Mouse (Mus musculus) MEL (cell line): ENCODE data around the gene Poln. TPM values are rescaled to one million over a fixed set of nuclear protein-coding genes. Genes with fewer than 3 reads are reported as not detected.
A peak's percentile ranks its signal among the peaks of the same experiment; 100 is the strongest.

Source experiments
- DNase-seq: peaks from one replicate; pipeline ENCODE4 v3.0.0; 2011; ENCODE audit warnings: low read depth, low spot score
- H3K27ac ChIP-seq: 2 replicates; pipeline ENCODE4 v1.5.1; 2012; ENCODE audit warnings: low read depth, mild to moderate bottlenecking, control low read depth, low read length, moderate library complexity; ENCODE audit not compliant: control insufficient read depth
- H3K27me3 ChIP-seq, 2 experiments: fragments of 150-350 bp in 1 of 2; sonication (generic) in 1 of 2; 2 replicates each; pipeline ENCODE4 v1.6.1; 2012; ENCODE audit warnings: low read length in 2 of 2, mild to moderate bottlenecking in 2 of 2, improper control_type of control experiment in 1 of 2, moderate library complexity in 1 of 2; ENCODE audit not compliant: insufficient read depth in 2 of 2, control insufficient read depth in 1 of 2
- H3K36me3 ChIP-seq, 2 experiments: 2 replicates each; pipeline ENCODE4 v1.6.1; 2012 to 2014; ENCODE audit warnings: low read length in 2 of 2, improper control_type of control experiment in 1 of 2, inconsistent platforms in 1 of 2, mild to moderate bottlenecking in 1 of 2; ENCODE audit not compliant: insufficient read depth in 2 of 2, control insufficient read depth in 1 of 2
- H3K4me1 ChIP-seq, 2 experiments: fragments of 150-350 bp in 1 of 2; sonication (generic) in 1 of 2; 2 replicates each; pipeline ENCODE4 v1.6.1; 2012; ENCODE audit warnings: low read length in 2 of 2, improper control_type of control experiment in 1 of 2, mild to moderate bottlenecking in 1 of 2; ENCODE audit not compliant: insufficient read depth in 2 of 2, control insufficient read depth in 1 of 2
- H3K4me3 ChIP-seq, 2 experiments: fragments of 150-350 bp in 1 of 2; sonication (generic) in 1 of 2; 2 replicates each; pipeline ENCODE4 v1.5.1; 2012; ENCODE audit warnings: low read depth in 2 of 2, low read length in 2 of 2, mild to moderate bottlenecking in 2 of 2, moderate library complexity in 2 of 2, control low read depth in 1 of 2, improper control_type of control experiment in 1 of 2; ENCODE audit not compliant: control insufficient read depth in 1 of 2, insufficient read depth in 1 of 2
- H3K79me2 ChIP-seq: 2 replicates; pipeline ENCODE4 v1.6.1; 2012; ENCODE audit warnings: mild to moderate bottlenecking, low read length, moderate library complexity; ENCODE audit not compliant: control insufficient read depth, poor library complexity, insufficient read depth
- H3K9ac ChIP-seq: 2 replicates; pipeline ENCODE4 v1.6.1; 2012; ENCODE audit warnings: low read depth, mild to moderate bottlenecking, control low read depth, low read length, moderate library complexity; ENCODE audit not compliant: control insufficient read depth, poor library complexity, severe bottlenecking
- H3K9me3 ChIP-seq: fragments of 150-350 bp; sonication (generic); replicated peaks from 2 replicates; pipeline ENCODE4 v1.6.1; 2012; ENCODE audit warnings: mild to moderate bottlenecking, low read length, improper control_type of control experiment, moderate library complexity; ENCODE audit not compliant: insufficient read depth
- BHLHE40 ChIP-seq: IDR thresholded peaks from 2 replicates; pipeline ENCODE4 v1.6.1; 2012; ENCODE audit warnings: low read depth, mild to moderate bottlenecking, inconsistent platforms, low read length, improper control_type of control experiment, borderline replicate concordance
- CHD2 ChIP-seq: IDR thresholded peaks from 2 replicates; pipeline ENCODE4 v1.6.1; 2011; ENCODE audit warnings: low read length, improper control_type of control experiment
- ELF1 ChIP-seq: IDR thresholded peaks from 2 replicates; pipeline ENCODE4 v1.6.1; 2014; ENCODE audit warnings: low read depth, mild to moderate bottlenecking, inconsistent platforms, low read length, improper control_type of control experiment, moderate library complexity
- ETS1 ChIP-seq: IDR thresholded peaks from 2 replicates; pipeline ENCODE4 v1.6.1; 2012; ENCODE audit warnings: low read depth, mild to moderate bottlenecking, inconsistent platforms, low read length, improper control_type of control experiment, moderate library complexity
- GATA1 ChIP-seq: IDR thresholded peaks from 2 replicates; pipeline ENCODE4 v1.6.1; 2011; ENCODE audit warnings: low read depth, low read length, improper control_type of control experiment
- HCFC1 ChIP-seq: IDR thresholded peaks from 2 replicates; pipeline ENCODE4 v1.6.1; 2012; ENCODE audit warnings: low read depth, mild to moderate bottlenecking, inconsistent platforms, low read length, improper control_type of control experiment, moderate library complexity
- JUND ChIP-seq: IDR thresholded peaks from 2 replicates; pipeline ENCODE4 v1.6.1; 2011; ENCODE audit warnings: low read depth, mild to moderate bottlenecking, improper control_type of control experiment, low read length
- MAFK ChIP-seq: IDR thresholded peaks from 2 replicates; pipeline ENCODE4 v1.6.1; 2011; ENCODE audit warnings: low read depth, mild to moderate bottlenecking, low read length, improper control_type of control experiment, borderline replicate concordance
- MAX ChIP-seq: IDR thresholded peaks from 2 replicates; pipeline ENCODE4 v1.6.1; 2011; ENCODE audit warnings: low read length, improper control_type of control experiment
- MEF2A ChIP-seq: IDR thresholded peaks from 2 replicates; pipeline ENCODE4 v1.6.1; 2014; ENCODE audit warnings: low read depth, mild to moderate bottlenecking, inconsistent platforms, low read length, improper control_type of control experiment; ENCODE audit not compliant: poor library complexity, insufficient replicate concordance, severe bottlenecking; ENCODE audit errors: extremely low read depth
- MYB ChIP-seq: IDR thresholded peaks from 2 replicates; pipeline ENCODE4 v1.6.1; 2011; ENCODE audit warnings: mild to moderate bottlenecking, low read depth, low read length, improper control_type of control experiment
- NRF1 ChIP-seq: IDR thresholded peaks from 2 replicates; pipeline ENCODE4 v1.6.1; 2014; ENCODE audit warnings: low read depth, mild to moderate bottlenecking, inconsistent platforms, low read length, improper control_type of control experiment, moderate library complexity; ENCODE audit not compliant: poor library complexity, insufficient read depth, severe bottlenecking
- POLR2A ChIP-seq, 2 experiments: IDR thresholded peaks; 2 replicates each; pipeline ENCODE4 v1.6.1; 2011 to 2012; ENCODE audit warnings: low read length in 2 of 2, mild to moderate bottlenecking in 2 of 2, control low read depth in 1 of 2, improper control_type of control experiment in 1 of 2, low read depth in 1 of 2, moderate library complexity in 1 of 2; ENCODE audit not compliant: control insufficient read depth in 1 of 2, insufficient read depth in 1 of 2, poor library complexity in 1 of 2
- POLR2AphosphoS2 ChIP-seq: IDR thresholded peaks from 2 replicates; pipeline ENCODE4 v1.6.1; 2011; ENCODE audit warnings: low read length, improper control_type of control experiment
- RCOR1 ChIP-seq: IDR thresholded peaks from 2 replicates; pipeline ENCODE4 v1.6.1; 2012; ENCODE audit warnings: low read depth, mild to moderate bottlenecking, inconsistent platforms, low read length, improper control_type of control experiment
- SIN3A ChIP-seq: IDR thresholded peaks from 2 replicates; pipeline ENCODE4 v1.6.1; 2012; ENCODE audit warnings: low read length, improper control_type of control experiment, inconsistent platforms
- SMC3 ChIP-seq: IDR thresholded peaks from 2 replicates; pipeline ENCODE4 v1.6.1; 2011; ENCODE audit warnings: low read depth, low read length, improper control_type of control experiment
- TBP ChIP-seq: IDR thresholded peaks from 2 replicates; pipeline ENCODE4 v1.8.0; 2011; ENCODE audit warnings: low read depth, low read length, improper control_type of control experiment
- USF2 ChIP-seq, 2 experiments: IDR thresholded peaks; 2 replicates each; pipeline ENCODE4 v1.6.1; 2011 to 2012; ENCODE audit warnings: improper control_type of control experiment in 2 of 2, low read length in 2 of 2, borderline replicate concordance in 1 of 2, inconsistent platforms in 1 of 2, low read depth in 1 of 2, mild to moderate bottlenecking in 1 of 2; ENCODE audit not compliant: insufficient read depth in 1 of 2
- ZC3H11A ChIP-seq: IDR thresholded peaks from 2 replicates; pipeline ENCODE4 v1.6.1; 2012; ENCODE audit warnings: low read depth, mild to moderate bottlenecking, inconsistent platforms, low read length, improper control_type of control experiment
- ZKSCAN1 ChIP-seq: IDR thresholded peaks from 2 replicates; pipeline ENCODE4 v1.6.1; 2012; ENCODE audit warnings: low read depth, mild to moderate bottlenecking, inconsistent platforms, low read length, improper control_type of control experiment, moderate library complexity
- ZNF384 ChIP-seq: IDR thresholded peaks from 2 replicates; pipeline ENCODE4 v1.6.1; 2012; ENCODE audit warnings: low read depth, mild to moderate bottlenecking, inconsistent platforms, low read length, improper control_type of control experiment
- polyA plus RNA-seq, 2 experiments: library from polyadenylated mRNA; stranded (reverse) in 1 of 2; unstranded in 1 of 2; fragments of >175 nt in 1 of 2; fragments of >200 nt in 1 of 2; gene quantifications; 2 replicates each; pipeline versions ENCODE4 v1.2.1 to v1.2.4; 2012; ENCODE audit warnings: low replicate concordance in 2 of 2, low read depth in 1 of 2; ENCODE audit not compliant: insufficient read length in 2 of 2, insufficient read depth in 1 of 2, missing spikeins in 1 of 2
- total RNA-seq: library from RNA; depleted of rRNA; stranded (reverse); fragments of 300-350 nt; gene quantifications from 2 replicates; pipeline ENCODE4 v1.2.3, GENCODE M21; 2012

The Poln gene
- total and polyA plus RNA-seq, 3 experiments = 0.50 to 1.0 TPM; not detected in 1

GRCm38 (mm10) chr5:34168950-34169891, at the start of gene Poln, which contains the start of gene Haus3 (continued):
- TF ChIP-seq GATA1 = peak; percentile 75
- TF ChIP-seq SIN3A = peak; percentile 96
- TF ChIP-seq MEF2A = no peak
- peak; percentile 87 to 97 for TF ChIP-seq POLR2A (IDR thresholded peaks at IDR 0.05; ENCODE audit: control insufficient read depth in 1 of 2, insufficient read depth in 1 of 2, low read depth in 1 of 2, low read length in 2 of 2, poor library complexity in 1 of 2)
- TF ChIP-seq MAX = peak; percentile 76
- no peak for TF ChIP-seq JUND

- DNase-seq = no peak
- Histone ChIP-seq H3K27ac (no peak overlapping the region), H3K4me1 (no peaks in the 10 kb centered on the region), H3K4me3 (no peak overlapping the region), H3K9me3 (no peaks in the 10 kb centered on the region), H3K36me3 (no peaks in the 10 kb centered on the region), H3K79me2 (no peaks in the 10 kb centered on the region), H3K9ac (no peak overlapping the region), H3K27me3 (peaks cover 18 to 32% of the 10 kb centered on the region in 2 experiments)
- TF ChIP-seq ELF1 (no peak), ZC3H11A (no peak), JUND (no peak), MYB (no peak), MAFK (no peak), RCOR1 (no peak), BHLHE40 (no peak), ZKSCAN1 (no peak), POLR2A (IDR thresholded peaks at IDR 0.05; ENCODE audit: control insufficient read depth in 1 of 2, insufficient read depth in 1 of 2, low read depth in 1 of 2, low read length in 2 of 2, poor library complexity in 1 of 2) (no peak), TBP (no peak)
Measured at GRCm38 (mm10) chr5:34218672-34219071, 49.4 kb upstream of the Poln start.

DNA sequence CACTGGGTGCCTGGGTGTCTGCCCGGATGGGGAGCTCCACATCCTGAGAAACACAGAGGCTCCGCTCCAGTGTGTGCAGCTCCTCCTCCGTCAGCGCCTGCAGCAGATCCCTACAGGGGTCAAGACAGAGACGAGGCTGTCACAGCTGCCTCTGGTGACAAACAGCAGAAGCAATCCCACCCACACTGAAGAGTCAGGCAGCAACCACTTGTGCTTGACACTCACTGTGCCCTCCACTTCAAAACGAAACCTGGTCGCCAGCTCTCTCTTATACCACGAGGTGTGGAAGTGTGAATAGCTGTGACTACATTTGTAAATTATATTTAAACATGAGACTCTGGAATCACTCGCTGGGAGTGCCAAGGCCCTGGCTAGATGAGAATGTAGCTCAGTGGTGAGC, 48.5 kb upstream of the Poln start:
- H3K27me3 ChIP-seq = peaks cover 15 to 23% of the 10 kb centered on the region in 2 experiments
- TF ChIP-seq NRF1 = no peak
- TF ChIP-seq JUND = no peak
- TF ChIP-seq SMC3 = no peak
- no peak for TF ChIP-seq ETS1
- TF ChIP-seq TBP = no peak
- TF ChIP-seq CHD2 = no peak
- no peak for TF ChIP-seq GATA1
- TF ChIP-seq SIN3A = no peak
- no peak for TF ChIP-seq ELF1
- TF ChIP-seq POLR2AphosphoS2 = no peak
- TF ChIP-seq RCOR1 = no peak
- TF ChIP-seq HCFC1 = no peak
- TF ChIP-seq MYB = no peak
- TF ChIP-seq ZNF384 = no peak
- TF ChIP-seq USF2 (IDR thresholded peaks at IDR 0.05; ENCODE audit: borderline replicate concordance in 1 of 2, insufficient read depth in 1 of 2, low read depth in 1 of 2, low read length in 2 of 2) = no peak
- no peaks in the 10 kb centered on the region for H3K4me1 ChIP-seq
- H3K9me3 ChIP-seq = no peaks in the 10 kb centered on the region
- DNase-seq = no peak
- H3K79me2 ChIP-seq = no peaks in the 10 kb centered on the region
- H3K9ac ChIP-seq = no peak overlapping the region
- H3K27ac ChIP-seq = no peak overlapping the region
- no peaks in the 10 kb centered on the region for H3K36me3 ChIP-seq
- no peak overlapping the region for H3K4me3 ChIP-seq
